Mouse (Mus musculus): ENCODE data around the gene Atp5j2.
"Not testable (repeated sequence)": the region's sequence is repeated elsewhere in the genome, so short reads cannot be mapped to it uniquely, and the experiment has no call there.

Gene Atp5j2

DNA sequence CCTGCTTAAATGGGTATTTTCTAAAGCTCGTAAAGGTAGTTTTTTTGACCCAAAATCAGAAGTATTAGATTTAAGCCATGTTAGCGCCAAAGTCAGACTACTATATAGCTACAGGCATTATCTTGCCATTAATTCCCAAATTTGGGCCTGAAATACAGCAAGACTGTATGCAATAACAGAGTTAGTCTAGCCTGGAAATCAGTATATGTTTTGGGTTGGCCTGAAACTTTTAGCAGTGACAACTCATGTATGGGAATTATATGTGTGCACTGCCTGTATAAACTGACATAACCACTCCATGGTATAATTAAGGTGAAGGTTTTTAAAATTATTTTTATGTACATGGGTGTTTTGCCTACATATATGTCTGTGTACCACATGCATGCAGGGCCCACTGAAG is at the start of gene Atp5j2:
Atp5j2 (minus strand) TSS at position 101 of the 400 bp plus-strand sequence.
- no peak for DNase-seq (ENCODE audit: low spot score)

DNA sequence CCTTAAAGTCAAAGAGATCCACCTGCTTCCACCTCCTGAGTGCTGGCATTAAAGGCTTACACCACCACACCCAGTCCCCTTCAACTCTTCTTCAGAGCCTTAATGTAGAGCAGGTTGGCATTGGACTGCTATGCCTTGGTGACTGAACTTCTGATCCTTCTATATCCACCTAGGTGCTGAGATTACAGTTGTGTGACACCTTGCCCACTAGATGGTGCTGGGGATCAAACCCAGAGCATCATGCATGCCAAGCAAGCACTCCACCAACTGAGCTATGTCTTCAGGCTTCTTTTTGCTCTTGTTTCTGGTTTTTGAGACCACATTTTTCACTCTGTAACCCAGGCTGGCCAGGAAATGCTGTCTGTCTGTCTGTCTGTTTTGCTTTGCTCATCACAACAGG is 42.8 kb upstream of the Atp5j2 start:
- DNase-seq (ENCODE audit: low spot score): no peak

DNA sequence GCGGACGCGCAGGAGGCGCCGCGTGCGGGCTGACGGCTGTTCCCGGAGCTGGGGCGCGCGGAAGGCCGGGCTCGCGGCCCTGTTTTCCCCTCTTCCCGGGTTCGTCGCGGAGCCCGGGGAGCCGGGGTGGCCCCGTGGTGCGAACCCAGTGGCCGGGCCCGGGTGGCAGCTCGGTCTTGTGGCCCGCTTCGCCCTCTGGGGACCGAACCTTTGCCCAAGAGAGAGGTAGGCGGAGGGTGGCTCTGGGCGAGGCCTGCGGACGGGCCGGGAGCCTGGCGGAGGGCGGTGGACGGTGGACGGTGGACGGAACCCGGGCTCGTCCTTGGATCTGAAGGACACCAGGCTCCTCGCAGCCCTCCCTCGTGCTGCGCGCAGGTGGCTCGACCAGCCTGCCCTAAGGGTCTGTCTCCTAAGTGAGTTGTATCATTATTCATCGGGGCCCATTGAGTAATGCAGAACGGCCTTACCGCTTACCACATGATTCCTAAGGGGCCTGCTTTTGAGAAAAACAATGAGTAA is 40.1 kb upstream of the Atp5j2 start:
- no peak for DNase-seq (ENCODE audit: low spot score)

DNA sequence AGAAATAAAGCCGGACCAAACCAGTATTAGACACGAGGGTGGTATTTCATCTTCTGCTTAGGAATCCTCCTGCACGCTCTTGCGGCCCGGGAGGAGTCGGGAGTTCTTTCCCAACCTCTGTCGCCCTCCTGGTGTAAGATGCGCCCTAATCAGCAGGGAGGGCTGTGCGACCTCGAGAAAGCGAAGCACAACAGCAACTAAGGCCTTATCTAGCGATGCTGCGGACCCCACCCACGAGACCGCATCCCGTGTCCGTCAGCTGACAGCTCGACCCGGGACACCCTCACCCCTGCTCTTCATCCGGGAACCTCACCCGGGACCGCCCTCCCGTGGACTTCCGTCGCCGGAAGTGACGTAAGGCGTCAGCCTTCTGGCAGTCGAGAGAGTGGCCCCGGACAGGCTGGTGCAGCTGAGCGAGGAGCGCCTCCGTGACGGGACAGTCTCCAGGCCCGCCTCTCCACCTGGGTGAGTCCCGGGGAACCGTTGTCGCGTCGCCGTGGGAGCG is 39.6 kb upstream of the Atp5j2 start, which contains the start of gene Zfp655:
Zfp655 (plus strand) TSS at position 349 of the 505 bp plus-strand sequence.
- DNase-seq (ENCODE audit: low spot score): peak; percentile 88

DNA sequence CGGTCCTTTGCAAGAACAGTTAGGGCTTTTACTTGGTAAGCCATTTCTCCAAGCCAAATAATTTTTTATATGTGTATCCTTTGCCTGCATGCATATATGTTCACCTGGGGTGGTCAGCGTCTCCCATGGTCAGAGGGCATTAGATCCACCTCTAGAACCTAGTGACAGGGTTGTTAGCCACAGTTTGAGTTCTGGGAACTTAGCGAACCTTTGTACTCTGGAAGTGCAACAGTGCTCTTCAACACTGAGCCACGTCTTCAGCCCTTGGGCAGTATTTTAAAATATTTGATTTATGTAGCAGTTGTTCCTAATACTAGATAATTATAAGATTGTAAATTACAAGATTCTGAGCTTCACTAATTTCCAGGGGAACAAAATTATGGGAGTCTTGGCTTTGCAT is 38.8 kb upstream of the Atp5j2 start:
- no peak for DNase-seq (ENCODE audit: low spot score)

DNA sequence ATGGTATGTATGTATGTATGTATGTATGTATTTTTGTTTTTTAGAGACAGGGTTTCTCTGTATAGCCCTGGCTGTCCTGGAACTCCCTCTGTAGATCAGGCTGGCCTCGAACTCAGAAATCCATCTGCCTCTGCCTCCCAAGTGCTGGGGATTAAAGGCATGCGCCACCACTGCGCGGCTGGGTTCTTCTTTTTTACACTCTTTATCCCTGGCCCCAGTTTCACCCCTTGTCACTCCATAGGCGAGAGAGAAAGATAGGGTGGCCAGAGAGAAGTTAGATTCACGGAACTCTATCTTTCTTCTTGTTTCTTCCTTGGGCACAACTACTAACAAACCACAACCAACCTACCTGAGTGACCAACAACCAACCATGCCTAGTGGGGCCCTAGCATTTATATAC is 37.4 kb upstream of the Atp5j2 start:
- DNase-seq (ENCODE audit: low spot score): not testable (repeated sequence)

DNA sequence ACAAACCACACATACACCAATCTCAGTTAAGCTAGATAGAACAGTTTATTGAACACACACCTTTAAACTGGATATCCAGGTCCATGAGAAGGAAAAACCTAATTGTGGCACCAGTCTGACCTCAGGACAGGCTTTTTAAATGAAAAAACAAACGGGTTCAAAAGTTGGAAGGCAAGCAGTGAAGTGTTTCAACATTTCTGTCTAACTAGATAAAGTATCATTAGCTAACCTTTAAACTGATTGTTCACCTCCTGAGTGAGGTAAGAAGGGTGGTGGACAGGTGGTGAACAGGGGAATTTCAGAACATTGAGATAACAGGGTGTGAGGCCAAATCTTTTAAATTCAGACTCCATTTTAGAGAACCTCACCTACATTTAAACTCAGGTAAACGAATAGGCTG is 34.6 kb upstream of the Atp5j2 start:
- no peak for DNase-seq (ENCODE audit: low spot score)

DNA sequence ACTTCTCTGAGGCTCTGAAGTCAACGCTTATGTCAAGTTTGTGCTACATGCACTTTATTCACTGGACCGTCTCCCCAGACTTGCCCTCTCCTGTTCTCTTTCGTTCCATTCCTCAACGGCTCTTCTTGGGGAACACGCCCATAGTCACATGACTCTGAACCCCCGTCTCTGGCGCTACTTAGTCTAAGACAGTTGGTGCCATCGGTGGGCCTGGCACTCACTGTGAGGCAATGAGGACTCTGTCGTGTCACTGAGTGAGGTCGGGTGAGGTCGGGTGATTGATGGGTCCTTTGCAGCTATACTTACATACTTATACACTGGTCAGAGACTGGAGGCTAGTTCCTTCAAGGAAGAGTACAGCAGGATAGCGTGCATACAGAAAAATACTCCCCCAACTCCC is 31.5 kb upstream of the Atp5j2 start:
- DNase-seq (ENCODE audit: low spot score): no peak

DNA sequence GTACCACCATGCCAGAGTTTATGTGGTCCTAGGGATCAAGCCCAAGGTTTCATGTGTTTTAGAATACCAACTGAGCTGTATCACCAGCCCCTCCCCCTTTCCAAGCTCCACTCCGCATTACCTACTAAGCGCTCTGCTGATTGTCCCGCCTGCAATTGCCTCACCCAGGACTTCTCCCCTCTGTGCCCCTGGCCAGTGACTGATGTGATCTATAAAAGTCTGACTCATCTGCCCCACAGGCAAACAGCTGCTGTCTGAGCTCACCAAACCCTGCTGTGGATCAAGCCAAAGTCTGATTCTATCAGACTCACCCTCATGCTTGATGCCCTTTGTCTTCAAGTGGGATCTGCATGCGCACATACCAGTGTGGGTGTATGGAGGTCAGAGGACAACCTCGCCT is 31.0 kb upstream of the Atp5j2 start:
- DNase-seq (ENCODE audit: low spot score): no peak

DNA sequence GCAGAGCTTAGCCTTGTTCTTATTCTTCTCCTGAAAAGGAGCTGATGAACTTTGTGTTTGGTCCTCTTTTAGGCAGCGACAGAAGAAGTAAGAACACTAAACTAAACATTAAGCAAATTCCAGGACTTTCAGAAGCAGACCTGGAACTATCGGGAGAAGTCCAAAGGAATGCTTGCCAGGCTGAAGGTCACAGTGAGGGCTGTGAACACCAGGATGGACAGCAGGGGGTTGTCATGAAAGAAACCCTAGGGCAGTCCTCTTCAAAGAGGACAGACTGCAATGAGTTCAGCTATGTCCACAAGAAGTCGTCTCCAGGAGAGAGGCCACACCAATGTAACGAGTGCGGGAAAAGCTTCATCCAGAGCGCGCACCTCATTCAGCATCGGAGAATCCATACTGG is 28.1 kb upstream of the Atp5j2 start:
- no peak for DNase-seq (ENCODE audit: low spot score)

DNA sequence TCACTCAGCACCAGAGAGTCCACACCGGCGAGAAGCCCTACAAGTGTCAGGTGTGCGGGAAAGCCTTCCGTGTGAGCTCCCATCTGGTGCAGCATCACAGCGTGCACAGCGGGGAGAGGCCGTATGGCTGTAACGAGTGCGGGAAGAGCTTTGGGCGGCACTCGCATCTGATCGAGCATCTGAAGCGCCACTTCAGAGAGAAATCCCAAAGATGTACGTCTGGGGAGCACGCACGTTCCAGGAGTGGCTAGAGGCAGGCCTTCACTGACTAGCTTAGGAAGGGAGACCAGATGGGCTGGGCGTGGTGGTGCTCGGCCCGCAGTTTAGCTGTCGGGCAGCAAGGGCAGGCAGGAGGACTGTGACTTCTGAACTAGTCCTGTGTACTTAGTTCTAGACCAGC is 26.8 kb upstream of the Atp5j2 start:
- DNase-seq (ENCODE audit: low spot score): no peak

DNA sequence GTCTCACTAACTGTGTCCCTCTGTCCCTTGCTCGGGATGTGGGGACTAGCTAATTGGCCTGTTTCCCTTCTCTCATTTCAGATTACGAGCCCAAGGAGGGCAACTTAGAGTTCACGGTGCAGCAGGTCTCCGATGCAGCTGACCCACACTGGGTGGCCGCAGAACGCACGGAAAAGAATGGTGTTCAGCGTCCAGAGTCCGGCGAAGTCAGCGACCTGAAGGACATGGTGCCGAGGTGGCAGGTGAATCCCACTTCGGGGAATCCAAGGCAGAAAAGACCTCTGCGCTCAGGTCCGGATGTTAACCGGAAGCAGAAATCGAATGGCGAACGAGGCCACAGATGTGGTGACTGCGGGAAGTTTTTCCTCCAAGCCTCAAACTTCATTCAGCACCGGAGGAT is 26.3 kb upstream of the Atp5j2 start:
- no peak for DNase-seq (ENCODE audit: low spot score)

DNA sequence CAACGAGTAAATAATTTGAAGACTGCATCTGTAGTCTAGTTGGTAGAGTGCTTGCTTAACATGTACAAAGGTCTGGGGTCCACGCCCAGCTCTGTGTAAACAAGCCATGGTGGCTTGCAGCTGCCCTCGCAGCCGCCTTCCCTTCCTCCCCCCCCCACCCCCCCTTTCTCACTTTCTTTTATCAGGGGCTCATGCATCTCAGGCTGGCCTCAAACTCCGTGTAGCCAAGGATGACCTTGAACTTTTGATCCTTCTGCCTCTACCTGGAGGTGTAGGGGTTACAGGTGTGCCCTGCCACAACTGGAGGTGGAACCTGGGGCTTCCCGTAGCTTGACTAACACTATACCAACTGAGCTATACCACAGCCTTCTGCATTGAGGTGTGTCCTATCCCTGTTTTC is 25.9 kb upstream of the Atp5j2 start:
- no peak for DNase-seq (ENCODE audit: low spot score)

DNA sequence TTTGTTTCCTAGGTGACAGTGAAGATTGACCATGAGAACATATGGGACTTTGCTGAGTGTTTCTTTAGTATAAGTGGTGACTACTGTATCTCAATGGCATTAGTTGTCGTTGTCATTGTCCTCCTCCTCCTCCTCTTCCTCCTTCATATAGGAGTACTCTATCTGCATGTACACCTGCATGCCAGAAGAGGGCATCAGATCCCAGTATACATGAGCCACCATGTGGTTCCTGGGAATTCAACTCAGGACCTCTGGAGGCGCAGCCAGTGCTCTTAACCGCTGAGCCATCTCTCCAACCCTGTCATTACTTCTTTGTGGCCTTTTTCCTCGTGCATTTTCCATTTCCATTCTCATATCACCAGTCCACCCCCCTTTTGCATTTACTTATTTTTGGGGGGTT is 22.8 kb upstream of the Atp5j2 start:
- no peak for DNase-seq (ENCODE audit: low spot score)

DNA sequence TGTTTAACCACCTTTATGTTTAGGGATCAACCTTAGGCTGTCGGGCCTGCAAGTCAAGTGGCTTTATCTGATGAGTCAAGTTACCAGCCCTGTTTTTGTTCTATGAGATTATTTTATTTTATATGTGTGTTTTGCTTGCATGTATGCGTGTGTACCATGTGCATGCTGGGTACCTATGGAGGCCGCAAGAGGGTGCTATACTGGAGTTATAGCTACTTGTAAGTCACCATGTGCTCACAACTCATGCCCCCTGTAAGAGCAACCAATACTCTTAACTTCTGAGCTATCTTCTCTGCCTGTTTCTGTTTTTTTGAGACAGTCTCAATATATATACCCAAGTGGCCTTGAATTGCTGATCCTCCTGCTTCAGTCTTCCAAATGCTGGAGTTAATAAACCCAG is 21.6 kb upstream of the Atp5j2 start:
- no peak for DNase-seq (ENCODE audit: low spot score)

DNA sequence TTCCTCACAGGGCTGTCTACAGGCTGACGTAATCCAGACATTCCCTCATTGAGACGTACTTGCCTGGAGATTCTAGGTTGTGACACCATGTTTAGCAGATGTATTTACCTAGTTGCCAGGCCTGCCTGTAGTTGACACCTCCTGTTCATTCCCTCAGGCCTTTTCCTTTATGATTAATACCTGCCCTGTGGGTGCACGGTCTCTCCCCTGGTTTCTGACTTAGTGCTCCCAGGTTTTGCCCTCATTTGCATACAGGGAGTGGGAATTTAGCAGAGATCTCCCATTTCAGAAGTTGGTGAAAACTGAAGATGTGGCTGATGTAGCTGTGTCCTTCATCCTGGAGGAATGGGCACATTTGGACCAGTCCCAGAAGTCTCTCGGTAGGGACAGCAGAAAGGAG is 20.4 kb upstream of the Atp5j2 start:
- no peak for DNase-seq (ENCODE audit: low spot score)

DNA sequence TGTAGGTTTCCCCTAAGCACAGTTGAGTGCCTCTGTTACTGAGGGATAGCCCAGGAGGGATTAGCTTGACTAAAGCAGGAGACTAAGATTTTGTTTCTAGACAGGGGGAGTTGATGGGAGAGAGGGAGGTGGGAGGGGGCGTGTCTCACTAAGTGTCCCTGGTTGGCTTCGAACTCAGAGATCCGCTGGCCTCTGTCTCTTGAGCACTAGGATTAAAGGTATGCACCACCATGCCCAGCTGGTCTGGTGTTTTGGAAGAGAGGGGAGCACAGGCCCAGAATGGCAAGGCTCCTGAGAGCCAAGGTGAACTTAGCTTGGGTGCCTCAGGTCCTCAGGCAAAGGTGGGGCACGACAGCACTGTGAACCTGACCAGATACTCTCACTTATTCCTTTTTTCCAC is 19.5 kb upstream of the Atp5j2 start:
- DNase-seq (ENCODE audit: low spot score): no peak

DNA sequence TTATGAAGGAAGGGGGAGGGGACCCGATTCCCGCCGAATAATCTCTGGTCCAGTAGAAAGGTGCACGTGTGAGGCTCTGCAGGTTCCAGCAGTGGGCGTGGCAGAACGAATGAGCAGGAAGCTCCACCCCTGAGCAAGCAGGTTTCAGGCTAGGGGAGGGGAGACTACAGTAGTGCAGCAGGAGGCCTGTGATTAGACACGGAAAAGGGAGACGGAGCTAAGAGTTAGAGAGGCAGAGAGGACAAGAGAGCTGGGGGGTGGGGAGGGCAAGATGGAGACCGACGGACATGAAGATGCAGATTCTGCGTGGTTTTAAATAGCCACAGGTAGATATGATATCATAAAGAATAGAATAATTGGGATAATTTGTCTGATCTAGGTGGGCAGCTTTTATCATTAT is 16.5 kb upstream of the Atp5j2 start:
- DNase-seq (ENCODE audit: low spot score): not testable (repeated sequence)

DNA sequence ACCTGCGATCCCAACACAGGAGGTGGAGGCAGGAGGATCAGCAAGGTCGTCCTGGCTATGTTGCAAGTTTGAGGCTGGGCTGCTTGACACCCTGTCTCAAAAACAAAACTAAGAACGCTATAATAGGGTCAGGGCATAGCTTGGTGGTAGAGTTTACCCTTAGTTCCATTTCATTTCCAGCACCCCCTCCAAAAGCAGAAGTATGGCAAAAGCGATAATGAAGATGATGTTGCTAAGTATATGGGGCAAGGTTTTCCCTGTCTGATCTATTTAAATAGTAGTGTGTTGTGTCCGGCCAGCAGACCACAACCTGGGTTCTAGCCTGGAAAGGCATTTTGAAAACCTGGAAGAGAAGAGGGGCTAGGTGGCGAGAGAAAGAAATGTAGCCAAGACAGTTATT is 16.1 kb upstream of the Atp5j2 start:
- no peak for DNase-seq (ENCODE audit: low spot score)

DNA sequence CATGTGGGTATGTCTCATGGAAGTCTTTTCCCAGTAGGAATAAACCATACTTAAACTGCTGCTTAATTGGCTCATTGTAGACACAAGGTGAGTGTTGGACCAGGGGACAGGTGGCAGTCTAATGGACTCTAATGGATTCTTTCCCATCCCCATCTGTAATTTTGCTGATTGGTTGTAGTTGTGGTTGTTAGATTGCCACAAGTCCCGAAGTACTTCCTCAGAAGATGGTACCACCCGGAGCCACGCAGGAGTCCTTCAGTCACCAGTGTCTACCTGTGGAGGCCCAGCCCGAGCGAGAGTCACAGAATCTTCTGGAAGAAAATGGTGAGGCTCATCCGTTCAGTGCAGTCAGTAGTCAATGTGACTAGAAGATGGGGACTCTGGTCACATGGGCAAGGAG is 15.5 kb upstream of the Atp5j2 start:
- DNase-seq (ENCODE audit: low spot score): no peak

DNA sequence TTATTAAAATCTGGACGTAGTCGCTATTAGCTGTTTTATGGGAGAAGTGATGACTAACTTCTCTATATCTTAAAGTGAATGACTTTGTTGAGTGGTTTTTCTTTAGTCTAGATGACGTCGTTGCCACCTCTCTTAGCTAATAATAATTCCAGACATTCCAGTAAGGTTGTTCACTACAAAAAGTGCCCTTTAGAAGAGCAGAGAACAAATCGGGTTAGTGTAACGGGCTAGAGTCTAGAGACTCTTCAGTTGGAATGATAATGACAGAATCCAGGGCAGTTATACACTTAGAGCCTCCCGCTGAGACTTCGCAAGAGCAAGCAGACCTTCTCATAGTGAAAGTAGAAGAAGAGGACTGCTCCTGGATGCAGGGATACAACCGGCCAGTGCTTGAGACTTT is 13.2 kb upstream of the Atp5j2 start:
- DNase-seq (ENCODE audit: low spot score): no peak

DNA sequence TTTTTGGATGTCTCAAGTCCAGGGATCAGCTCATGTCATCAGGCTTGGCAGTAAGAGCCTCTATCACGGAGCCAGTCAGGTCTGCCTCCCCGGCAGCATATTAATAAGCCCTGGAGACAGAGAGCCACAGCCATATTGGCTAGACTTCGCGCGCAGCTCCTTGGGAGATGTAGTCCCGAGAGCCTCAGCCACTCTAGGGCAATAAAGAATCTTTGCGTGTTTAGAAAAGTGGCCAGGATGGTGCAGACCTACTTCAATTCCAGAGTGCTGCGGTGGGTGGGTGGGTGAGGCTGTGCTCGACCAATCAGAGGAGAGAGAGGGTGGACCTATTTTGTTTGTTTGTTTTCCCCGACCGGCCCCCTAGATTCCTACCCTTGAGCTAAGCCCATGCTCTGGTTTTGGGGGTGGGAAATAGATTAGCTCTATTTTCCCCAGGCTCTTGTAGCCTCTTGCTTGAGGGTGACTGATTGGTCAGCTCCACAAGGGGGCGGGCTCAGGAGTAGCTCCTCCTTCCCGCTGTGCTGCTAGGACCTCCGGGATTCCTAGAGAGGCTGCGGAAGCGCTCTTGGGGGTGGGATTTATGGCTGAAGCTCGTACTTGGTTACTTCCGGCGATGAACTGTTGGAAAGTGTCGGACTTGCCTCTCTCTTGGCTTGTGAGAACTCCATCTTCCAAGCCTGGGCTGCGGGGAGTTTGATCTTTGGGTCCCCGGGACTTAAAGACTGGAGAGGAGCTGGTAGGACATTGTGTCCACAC is 12.3 kb upstream of the Atp5j2 start, which contains the start of gene Zkscan5:
Zkscan5 (plus strand) TSS at position 627 of the 756 bp plus-strand sequence.
- DNase-seq (ENCODE audit: low spot score): peak; percentile 80

DNA sequence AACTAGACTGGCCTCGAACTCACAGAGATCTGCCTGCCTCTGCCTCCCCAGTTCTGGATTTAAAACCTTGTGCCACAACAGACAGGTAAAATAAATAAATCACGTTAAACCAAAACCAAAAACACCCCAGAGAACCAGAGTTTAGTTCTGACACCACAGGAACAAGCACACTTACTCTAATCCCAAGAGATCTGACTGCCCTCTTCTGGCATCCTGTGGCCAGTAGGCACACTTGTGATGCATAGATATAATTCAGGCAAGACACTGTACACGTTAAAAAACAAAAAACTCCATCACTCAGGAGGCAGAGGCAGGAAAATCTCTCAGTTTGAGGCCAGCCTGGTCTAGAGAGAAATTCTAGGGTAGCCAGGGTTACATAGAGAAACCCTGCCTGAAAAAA is 10.6 kb upstream of the Atp5j2 start:
- DNase-seq (ENCODE audit: low spot score): no peak

All from ovary, postnatal 10 days (tissue).